ENCODE assay signal across 10 mouse cellular contexts in genomic region chr4:43400976-43401375, GRCm38 (mm10). TPM values are rescaled to one million over a fixed set of nuclear protein-coding genes. Genes with fewer than 3 reads are reported as not detected.
DNase-seq lines count a peak whose midpoint lies in the region; ATAC-seq and TF ChIP-seq lines count a peak whose summit lies in the region.
"Had no signal": no experiment of that assay in that cellular context is flagged by ENCODE, and none has a peak within 500 bp of the region (broad histone marks: within the 10 kb centered on the region; RNA-seq: fewer than 3 reads in every experiment).

No protein-coding gene starts in this region.

- TF ChIP-seq EP300 in heart, postnatal 0 days (IDR thresholded peaks at IDR 0.05; ENCODE audit: low read depth), result no peak

- no peak overlapping the region for H3K4me2 ChIP-seq in midbrain, embryonic 16.5 days (ENCODE audit: low read length)
- 0 out of 2 replicates have a peak overlapping the region, but pooled peaks have one; percentile 21 for H3K4me2 ChIP-seq in heart, postnatal 0 days (ENCODE audit: low read depth, low read length)
- no peak overlapping the region for H3K4me2 ChIP-seq in neural tube, embryonic 11.5 days (ENCODE audit: low read depth)

- no peak for ATAC-seq in midbrain, embryonic 16.5 days
- ATAC-seq in heart, postnatal 0 days (ENCODE audit: insufficient read depth, low read depth), result no peak
- no peak for ATAC-seq in neural tube, embryonic 11.5 days (ENCODE audit: insufficient read depth, low FRiP score, low TSS enrichment)

- H3K27me3 ChIP-seq in midbrain, embryonic 10.5 days (ENCODE audit: low read depth, poor library complexity, severe bottlenecking), result no peaks in the 10 kb centered on the region
- H3K27me3 ChIP-seq in midbrain, embryonic 16.5 days (ENCODE audit: control insufficient read depth, insufficient read depth, low read depth, low read length), result no peaks in the 10 kb centered on the region
- H3K27me3 ChIP-seq in heart, postnatal 0 days (ENCODE audit: control insufficient read depth, insufficient read depth, low read length), result no peaks in the 10 kb centered on the region
- H3K27me3 ChIP-seq in neural tube, embryonic 11.5 days (ENCODE audit: control insufficient read depth, insufficient read depth, low read length), result no peaks in the 10 kb centered on the region

- no peak overlapping the region for H3K9ac ChIP-seq in midbrain, embryonic 16.5 days (ENCODE audit: low read depth, low read length)
- peak overlapping the region; percentile 22; the same call in 1 of the 2 replicates for H3K9ac ChIP-seq in heart, postnatal 0 days (replicated peaks; ENCODE audit: low read depth, low read length)
- no peak overlapping the region; the same call in 1 of the 2 replicates for H3K9ac ChIP-seq in neural tube, embryonic 11.5 days (ENCODE audit: low read length)

- no peaks in the 10 kb centered on the region for H3K36me3 ChIP-seq in midbrain, embryonic 10.5 days
- peaks cover under 1% of the 10 kb centered on the region; the same call in 1 of the 2 replicates for H3K36me3 ChIP-seq in midbrain, embryonic 16.5 days (ENCODE audit: control insufficient read depth, insufficient read depth, low read length)
- no peaks in the 10 kb centered on the region for H3K36me3 ChIP-seq in heart, postnatal 0 days (replicated peaks; ENCODE audit: control insufficient read depth, insufficient read depth, low read length)
- H3K36me3 ChIP-seq in neural tube, embryonic 11.5 days (ENCODE audit: control insufficient read depth, insufficient read depth, low read length), result no peaks in the 10 kb centered on the region

- H3K9me3 ChIP-seq in midbrain, embryonic 10.5 days (replicated peaks), result no peaks in the 10 kb centered on the region
- no peaks in the 10 kb centered on the region for H3K9me3 ChIP-seq in midbrain, embryonic 16.5 days (replicated peaks; ENCODE audit: control insufficient read depth, low read length, poor library complexity, severe bottlenecking)
- H3K9me3 ChIP-seq in heart, postnatal 0 days (replicated peaks; ENCODE audit: control insufficient read depth, low read length), result no peaks in the 10 kb centered on the region
- H3K9me3 ChIP-seq in neural tube, embryonic 11.5 days (ENCODE audit: control insufficient read depth, low read length), result no peaks in the 10 kb centered on the region

- H3K4me3 ChIP-seq in midbrain, embryonic 10.5 days, result no peak overlapping the region
- H3K4me3 ChIP-seq in midbrain, embryonic 16.5 days (ENCODE audit: low read depth, low read length), result no peak overlapping the region
- H3K4me3 ChIP-seq in heart, postnatal 0 days (ENCODE audit: low read depth, low read length), result no peak overlapping the region
- no peak overlapping the region for H3K4me3 ChIP-seq in neural tube, embryonic 11.5 days (ENCODE audit: low read depth, low read length)

- TF ChIP-seq CTCF in heart, postnatal 0 days (IDR thresholded peaks at IDR 0.05; ENCODE audit: low read depth), result no peak

- DNase-seq in gastrocnemius, postnatal 25 days, result peak; percentile 61
- DNase-seq in gastrocnemius, postnatal 10 days, result no peak
- peak; percentile 33 for DNase-seq in midbrain, embryonic 10.5 days (ENCODE audit: low spot score)
- DNase-seq in heart, postnatal 0 days (ENCODE audit: low spot score), result peak; percentile 36
- peak; percentile 36 for DNase-seq in neural tube, embryonic 11.5 days (ENCODE audit: low spot score)
- DNase-seq in spleen, postnatal 36 days (ENCODE audit: low spot score in 2 of 2), result no peak
- DNase-seq in thymus, postnatal 14 days, result no peak
- DNase-seq: adrenal gland, postnatal 36 days; layer of hippocampus, adult 9-11 months had no signal

- WGBS in midbrain, embryonic 10.5 days, result 37% methylated on average over 10 of the region's 10 CpGs
- WGBS in midbrain, embryonic 16.5 days, result 18% methylated on average over 10 of the region's 10 CpGs
- WGBS in heart, postnatal 0 days, result 37% methylated on average over 10 of the region's 10 CpGs
- WGBS in neural tube, embryonic 11.5 days, result 31% methylated on average over 10 of the region's 10 CpGs

- H3K4me1 ChIP-seq in midbrain, embryonic 10.5 days, result peaks cover 38% of the 10 kb centered on the region
- peaks cover 23% of the 10 kb centered on the region for H3K4me1 ChIP-seq in midbrain, embryonic 16.5 days (ENCODE audit: control insufficient read depth, insufficient read depth, low read length)
- H3K4me1 ChIP-seq in heart, postnatal 0 days (ENCODE audit: control insufficient read depth, insufficient read depth), result peaks cover 54% of the 10 kb centered on the region
- peaks cover 14% of the 10 kb centered on the region for H3K4me1 ChIP-seq in neural tube, embryonic 11.5 days (ENCODE audit: control insufficient read depth, insufficient read depth, low read length)

- peak overlapping the region; percentile 46 for H3K27ac ChIP-seq in midbrain, embryonic 10.5 days (replicated peaks)
- H3K27ac ChIP-seq in midbrain, embryonic 16.5 days (ENCODE audit: low read length), result no peak overlapping the region
- peak overlapping the region; percentile 99 for H3K27ac ChIP-seq in heart, postnatal 0 days (ENCODE audit: low read depth)
- no peak overlapping the region for H3K27ac ChIP-seq in neural tube, embryonic 11.5 days (ENCODE audit: low read depth, low read length)

RNA-seq across cellular contexts. Expression of gene Rusc2, which starts 19.2 kb away (rescaled TPM):
- 10 to 100 TPM; 22.1 to 24.2 TPM for total RNA-seq in gastrocnemius, postnatal 25 days (2021)
- 10 to 100 TPM; 30.3 to 33.9 TPM for total RNA-seq in gastrocnemius, postnatal 10 days (2021)
- polyA plus RNA-seq in midbrain, embryonic 10.5 days (2016; fragmentation: Nextera tagmentation; extraction: Ambion mirVana), result 10.5 and 18.1 TPM in 2 replicates
- 85.4 and 89.0 TPM in 2 replicates for polyA plus RNA-seq in midbrain, embryonic 16.5 days (2015; fragmentation: Nextera tagmentation; extraction: Ambion mirVana)
- 32.2 and 34.9 TPM in 2 replicates for total RNA-seq in heart, postnatal 0 days (2014; rRNA removed; ENCODE audit: low replicate concordance)
- 7.2 and 8.0 TPM in 2 replicates for polyA plus RNA-seq in heart, postnatal 0 days (2015; fragmentation: Nextera tagmentation; extraction: Ambion mirVana)
- polyA plus RNA-seq in neural tube, embryonic 11.5 days (2014; fragmentation: Nextera tagmentation; extraction: Ambion mirVana), result 17.9 and 20.0 TPM in 2 replicates

RNA-seq across cellular contexts. Expression of gene Fam166b, which starts 28.0 kb away (rescaled TPM):
- total RNA-seq in gastrocnemius, postnatal 25 days (2021), result not detected
- total RNA-seq in gastrocnemius, postnatal 10 days (2021), result not detected
- polyA plus RNA-seq in midbrain, embryonic 10.5 days (2016; fragmentation: Nextera tagmentation; extraction: Ambion mirVana), result 0.14 and 0.25 TPM in 2 replicates
- 1.6 and 2.3 TPM in 2 replicates for polyA plus RNA-seq in midbrain, embryonic 16.5 days (2015; fragmentation: Nextera tagmentation; extraction: Ambion mirVana)
- not detected in 2 replicates for total RNA-seq in heart, postnatal 0 days (2014; rRNA removed; ENCODE audit: low replicate concordance)
- polyA plus RNA-seq in heart, postnatal 0 days (2015; fragmentation: Nextera tagmentation; extraction: Ambion mirVana), result 0.14 and 0.25 TPM in 2 replicates
- polyA plus RNA-seq in neural tube, embryonic 11.5 days (2014; fragmentation: Nextera tagmentation; extraction: Ambion mirVana), result 0.20 TPM in 1 of 2 replicates, not detected in the other

RNA-seq across cellular contexts. Expression of gene Tesk1, which starts 40.8 kb away (rescaled TPM):
- 10 to 100 TPM; 41.7 to 47.2 TPM for total RNA-seq in gastrocnemius, postnatal 25 days (2021)
- total RNA-seq in gastrocnemius, postnatal 10 days (2021), result 10 to 100 TPM; 28.0 to 34.7 TPM
- 2.9 and 6.0 TPM in 2 replicates for polyA plus RNA-seq in midbrain, embryonic 10.5 days (2016; fragmentation: Nextera tagmentation; extraction: Ambion mirVana)
- polyA plus RNA-seq in midbrain, embryonic 16.5 days (2015; fragmentation: Nextera tagmentation; extraction: Ambion mirVana), result 10.7 and 11.2 TPM in 2 replicates
- total RNA-seq in heart, postnatal 0 days (2014; rRNA removed; ENCODE audit: low replicate concordance), result 51.3 and 55.5 TPM in 2 replicates
- 3.9 and 5.1 TPM in 2 replicates for polyA plus RNA-seq in heart, postnatal 0 days (2015; fragmentation: Nextera tagmentation; extraction: Ambion mirVana)
- 8.6 and 9.5 TPM in 2 replicates for polyA plus RNA-seq in neural tube, embryonic 11.5 days (2014; fragmentation: Nextera tagmentation; extraction: Ambion mirVana)

RNA-seq across cellular contexts. Expression of gene Cd72, which starts 53.5 kb away (rescaled TPM):
- total RNA-seq in gastrocnemius, postnatal 25 days (2021), result not detected
- under 1 TPM in 1 of 2 experiments, not detected in 1; 0.61 TPM for total RNA-seq in gastrocnemius, postnatal 10 days (2021)
- polyA plus RNA-seq in midbrain, embryonic 10.5 days (2016; fragmentation: Nextera tagmentation; extraction: Ambion mirVana), result 1.4 and 1.8 TPM in 2 replicates
- polyA plus RNA-seq in midbrain, embryonic 16.5 days (2015; fragmentation: Nextera tagmentation; extraction: Ambion mirVana), result 5.0 and 5.8 TPM in 2 replicates
- total RNA-seq in heart, postnatal 0 days (2014; rRNA removed; ENCODE audit: low replicate concordance), result 0.08 and 0.81 TPM in 2 replicates
- polyA plus RNA-seq in heart, postnatal 0 days (2015; fragmentation: Nextera tagmentation; extraction: Ambion mirVana), result 3.4 TPM in 2 replicates
- polyA plus RNA-seq in neural tube, embryonic 11.5 days (2014; fragmentation: Nextera tagmentation; extraction: Ambion mirVana), result 2.1 and 2.8 TPM in 2 replicates

Comparison
In these comparisons a context has a peak if more than half of its experiments do, and no peak if none do; other contexts are left out.
1. DNase-seq: peak in gastrocnemius, postnatal 25 days (single experiment), midbrain, embryonic 10.5 days (single experiment), heart, postnatal 0 days (single experiment) and neural tube, embryonic 11.5 days (single experiment); none in gastrocnemius, postnatal 10 days (single experiment), spleen, postnatal 36 days (0 of 2) and thymus, postnatal 14 days (single experiment).
2. H3K27ac ChIP-seq: peak in midbrain, embryonic 10.5 days (single experiment) and heart, postnatal 0 days (single experiment); none in midbrain, embryonic 16.5 days (single experiment) and neural tube, embryonic 11.5 days (single experiment).